Mouse (Mus musculus) limb, embryonic 10.5 days (tissue): ENCODE results near the gene St6galnac4. TPM values are rescaled to one million over a fixed set of nuclear protein-coding genes. Genes with fewer than 3 reads are reported as not detected.

Experiments
- DNase-seq: peaks from one replicate; pipeline ENCODE4 v3.0.0-alpha.2; 2017; ENCODE audit warnings: low spot score
- H3K27ac ChIP-seq: fragments of 300-500 bp; sonication (generic); 2 replicates; pipeline ENCODE4 v1.5.1; 2016; ENCODE audit warnings: mild to moderate bottlenecking
- H3K27me3 ChIP-seq: fragments of 300-500 bp; sonication (generic); 2 replicates; pipeline ENCODE4 v1.6.1; 2016; ENCODE audit warnings: low read depth, mild to moderate bottlenecking; ENCODE audit not compliant: poor library complexity, severe bottlenecking
- H3K36me3 ChIP-seq: fragments of 300-500 bp; sonication (generic); 2 replicates; pipeline ENCODE4 v1.6.1; 2016; ENCODE audit warnings: mild to moderate bottlenecking, moderate library complexity
- H3K4me1 ChIP-seq: fragments of 300-500 bp; sonication (generic); 2 replicates; pipeline ENCODE4 v1.6.1; 2016
- H3K4me3 ChIP-seq: fragments of 300-500 bp; sonication (generic); 2 replicates; pipeline ENCODE4 v1.5.1; 2016; ENCODE audit warnings: mild to moderate bottlenecking, moderate library complexity
- H3K9me3 ChIP-seq: fragments of 300-500 bp; sonication (generic); replicated peaks from 2 replicates; pipeline ENCODE4 v1.6.1; 2016; ENCODE audit warnings: mild to moderate bottlenecking
- WGBS: fragments of 180-500 bp; shearing (Covaris S2); methylation state at CpG from one replicate; pipeline ENCODE4 v1.1.7; 2016; 5-methylcytosine and 5-hydroxymethylcytosine counted together
- polyA plus RNA-seq: library from polyadenylated mRNA; unstranded; fragments of >200 nt; fragmentation: Nextera tagmentation; extraction: Ambion mirVana; gene quantifications from 2 replicates; pipeline ENCODE4 v1.2.1, GENCODE M21; 2016

The St6galnac4 gene
- polyA plus RNA-seq, result 26.0 and 26.1 TPM in 2 replicates

GRCm38 (mm10) chr2:32586871-32587351 is at the start of gene St6galnac4:
Gene St6galnac4, plus strand, starts transcription at chr2:32587095.
- under 1% methylated on average over 38 of the region's 38 CpGs for WGBS

GRCm38 (mm10) chr2:32537360-32537905 is 49.5 kb upstream of the St6galnac4 start:
- H3K27me3 ChIP-seq, result no peaks in the 10 kb centered on the region
- H3K36me3 ChIP-seq, result no peaks in the 10 kb centered on the region
- H3K4me3 ChIP-seq, result peak overlapping the region; percentile 92
- WGBS, result 9% methylated on average over 9 of the region's 9 CpGs
- H3K9me3 ChIP-seq, result no peaks in the 10 kb centered on the region
- peaks cover 69% of the 10 kb centered on the region for H3K4me1 ChIP-seq
- H3K27ac ChIP-seq, result peak overlapping the region; percentile 95
- no peak for DNase-seq

More at GRCm38 (mm10) chr2:32586871-32587351, at the start of gene St6galnac4:
- no peaks in the 10 kb centered on the region for H3K9me3 ChIP-seq
- peaks cover 15% of the 10 kb centered on the region for H3K36me3 ChIP-seq
- H3K27ac ChIP-seq, result peak within 1 kb of the TSS; percentile 89
- H3K4me3 ChIP-seq, result peak within 1 kb of the TSS; percentile 69
- DNase-seq, result peak; percentile 97
- H3K27me3 ChIP-seq, result peaks cover 13% of the 10 kb centered on the region; the same call in 1 of the 2 replicates
- H3K4me1 ChIP-seq, result peaks cover 30% of the 10 kb centered on the region

- Histone ChIP-seq H3K36me3 (peaks cover under 1% of the 10 kb centered on the region; the same call in 1 of the 2 replicates), H3K27me3 (no peaks in the 10 kb centered on the region), H3K27ac (peak overlapping the region; percentile 95; the same call in 1 of the 2 replicates), H3K4me3 (peak overlapping the region; percentile 92), H3K4me1 (peaks cover 68% of the 10 kb centered on the region), H3K9me3 (no peaks in the 10 kb centered on the region)
- 80% methylated on average over 5 of the region's 5 CpGs for WGBS
- no peak for DNase-seq
These were observed 49.0 kb upstream of the St6galnac4 start for GRCm38 (mm10) chr2:32537941-32538340.

GRCm38 (mm10) chr2:32538461-32538860 is 48.4 kb upstream of the St6galnac4 start:
- H3K27me3 ChIP-seq, result no peaks in the 10 kb centered on the region
- H3K4me1 ChIP-seq, result peaks cover 63% of the 10 kb centered on the region
- no peak overlapping the region; the same call in 1 of the 2 replicates for H3K4me3 ChIP-seq
- H3K36me3 ChIP-seq, result peaks cover 6% of the 10 kb centered on the region
- H3K27ac ChIP-seq, result no peak overlapping the region
- 82% methylated on average over 4 of the region's 4 CpGs for WGBS
- H3K9me3 ChIP-seq, result no peaks in the 10 kb centered on the region
- DNase-seq, result no peak

DNA sequence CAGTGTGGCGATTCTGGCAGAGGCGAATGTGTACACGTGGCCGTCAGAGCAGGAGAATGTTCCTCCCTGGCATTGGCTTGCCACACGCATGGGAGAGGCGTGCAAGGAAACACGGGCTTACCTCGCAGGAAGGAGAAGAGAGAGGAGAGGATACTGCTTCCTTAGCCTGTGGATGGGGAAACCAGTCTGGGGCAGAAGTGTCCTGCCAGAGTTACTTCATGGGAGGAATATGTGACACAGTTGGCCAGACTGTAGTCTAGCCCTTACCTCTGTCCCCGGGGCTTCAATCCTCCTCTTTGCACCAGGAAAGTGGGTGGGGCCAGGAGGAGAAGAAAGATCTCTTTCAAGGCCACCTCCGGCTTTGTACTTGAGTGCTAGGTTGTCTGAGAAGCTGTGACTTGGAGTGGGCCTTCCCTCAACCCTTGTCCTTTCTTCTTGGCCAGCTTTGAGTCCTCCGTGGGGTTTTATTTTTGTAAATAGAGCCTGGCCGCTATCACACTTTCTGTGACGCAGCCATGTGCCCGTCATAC is 47.4 kb upstream of the St6galnac4 start:
- H3K27ac ChIP-seq, result peak overlapping the region; percentile 30; the same call in 1 of the 2 replicates
- peaks cover 52% of the 10 kb centered on the region for H3K4me1 ChIP-seq
- H3K4me3 ChIP-seq, result no peak overlapping the region
- peaks cover 16% of the 10 kb centered on the region for H3K36me3 ChIP-seq
- H3K9me3 ChIP-seq, result no peaks in the 10 kb centered on the region
- no peak for DNase-seq
- H3K27me3 ChIP-seq, result no peaks in the 10 kb centered on the region
- 88% methylated on average over 14 of the region's 14 CpGs for WGBS

- Histone ChIP-seq H3K9me3 (no peaks in the 10 kb centered on the region), H3K36me3 (peaks cover 32% of the 10 kb centered on the region), H3K27me3 (no peaks in the 10 kb centered on the region), H3K4me3 (no peak overlapping the region), H3K27ac (no peak overlapping the region), H3K4me1 (peaks cover 42% of the 10 kb centered on the region)
- 94% methylated on average over 2 of the region's 2 CpGs for WGBS
- DNase-seq, result no peak
These were observed 45.5 kb upstream of the St6galnac4 start for GRCm38 (mm10) chr2:32541333-32541908.

DNA sequence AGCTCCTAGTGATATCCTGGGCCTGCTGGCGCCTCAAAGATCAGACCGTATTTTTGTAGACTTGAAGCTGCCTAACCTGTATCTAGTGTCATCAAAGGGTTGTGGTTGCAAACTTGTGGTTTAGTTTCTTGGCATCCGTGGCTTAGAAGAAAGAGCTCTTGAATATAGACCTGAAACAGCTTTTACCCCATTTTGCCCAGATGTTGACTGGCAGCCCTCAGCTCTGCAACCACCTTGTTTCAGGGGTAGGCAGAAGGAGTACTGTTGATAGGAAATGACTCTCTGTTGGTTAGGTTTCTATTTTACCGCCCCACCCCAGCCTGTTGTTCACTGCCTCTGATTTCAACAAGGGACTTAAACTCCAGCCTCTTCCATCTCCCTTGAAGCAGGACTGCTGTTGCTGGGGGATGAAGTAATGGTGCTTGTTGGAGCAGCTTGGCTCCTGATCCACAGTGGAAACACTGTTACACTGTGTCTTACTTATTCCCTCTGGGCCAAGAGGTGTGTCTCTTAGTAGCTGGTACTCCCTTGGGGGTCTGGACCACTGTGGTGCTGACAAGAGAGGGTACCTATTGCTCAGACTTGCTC is 44.8 kb upstream of the St6galnac4 start:
- 93% methylated on average over 4 of the region's 4 CpGs for WGBS
- H3K27me3 ChIP-seq, result no peaks in the 10 kb centered on the region
- no peak overlapping the region for H3K4me3 ChIP-seq
- H3K36me3 ChIP-seq, result peaks cover 39% of the 10 kb centered on the region
- peaks cover 37% of the 10 kb centered on the region for H3K4me1 ChIP-seq
- DNase-seq, result no peak
- peak overlapping the region; percentile 50; the same call in 1 of the 2 replicates for H3K27ac ChIP-seq
- no peaks in the 10 kb centered on the region for H3K9me3 ChIP-seq

DNA sequence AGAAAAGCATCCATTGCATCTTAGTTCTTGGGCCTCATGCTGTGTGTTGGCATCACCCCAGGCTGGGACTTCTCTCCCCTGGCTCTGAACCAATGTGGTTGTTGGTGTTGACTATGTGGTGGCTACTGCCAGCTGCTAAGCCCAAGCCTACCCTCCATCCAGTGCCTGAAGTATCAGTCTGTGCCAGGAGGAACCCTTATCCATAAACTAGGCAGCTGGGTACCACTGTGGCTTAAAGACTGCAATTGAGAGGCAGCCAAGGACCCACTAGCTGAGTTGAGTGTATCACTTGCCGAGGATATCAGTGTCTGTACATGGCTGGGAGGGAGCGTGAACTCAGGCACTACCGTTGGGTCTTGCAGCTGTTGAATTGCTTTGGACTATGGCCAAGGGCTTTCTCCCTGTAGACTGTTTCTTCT is 43.9 kb upstream of the St6galnac4 start:
- WGBS, result 95% methylated on average over 3 of the region's 3 CpGs
- H3K4me1 ChIP-seq, result peaks cover 30% of the 10 kb centered on the region
- no peak overlapping the region for H3K4me3 ChIP-seq
- peaks cover 47% of the 10 kb centered on the region for H3K36me3 ChIP-seq
- no peak overlapping the region for H3K27ac ChIP-seq
- H3K27me3 ChIP-seq, result no peaks in the 10 kb centered on the region
- no peaks in the 10 kb centered on the region for H3K9me3 ChIP-seq
- DNase-seq, result no peak

GRCm38 (mm10) chr2:32546951-32547350 is 39.9 kb upstream of the St6galnac4 start:
- H3K4me1 ChIP-seq, result peaks cover 19% of the 10 kb centered on the region

GRCm38 (mm10) chr2:32547380-32547779 is 39.5 kb upstream of the St6galnac4 start:
- Histone ChIP-seq H3K27me3 (no peaks in the 10 kb centered on the region), H3K4me1 (peaks cover 19% of the 10 kb centered on the region), H3K9me3 (no peaks in the 10 kb centered on the region), H3K4me3 (no peak overlapping the region), H3K27ac (no peak overlapping the region), H3K36me3 (peaks cover 67% of the 10 kb centered on the region)
- 83% methylated on average over 5 of the region's 5 CpGs for WGBS
- no peak for DNase-seq

More at GRCm38 (mm10) chr2:32546951-32547350, 39.9 kb upstream of the St6galnac4 start:
- H3K36me3 ChIP-seq, result peaks cover 67% of the 10 kb centered on the region
- 90% methylated on average over 1 of the region's 1 CpGs for WGBS
- no peak overlapping the region for H3K4me3 ChIP-seq
- no peaks in the 10 kb centered on the region for H3K9me3 ChIP-seq
- no peak overlapping the region for H3K27ac ChIP-seq
- no peak for DNase-seq
- H3K27me3 ChIP-seq, result no peaks in the 10 kb centered on the region

DNA sequence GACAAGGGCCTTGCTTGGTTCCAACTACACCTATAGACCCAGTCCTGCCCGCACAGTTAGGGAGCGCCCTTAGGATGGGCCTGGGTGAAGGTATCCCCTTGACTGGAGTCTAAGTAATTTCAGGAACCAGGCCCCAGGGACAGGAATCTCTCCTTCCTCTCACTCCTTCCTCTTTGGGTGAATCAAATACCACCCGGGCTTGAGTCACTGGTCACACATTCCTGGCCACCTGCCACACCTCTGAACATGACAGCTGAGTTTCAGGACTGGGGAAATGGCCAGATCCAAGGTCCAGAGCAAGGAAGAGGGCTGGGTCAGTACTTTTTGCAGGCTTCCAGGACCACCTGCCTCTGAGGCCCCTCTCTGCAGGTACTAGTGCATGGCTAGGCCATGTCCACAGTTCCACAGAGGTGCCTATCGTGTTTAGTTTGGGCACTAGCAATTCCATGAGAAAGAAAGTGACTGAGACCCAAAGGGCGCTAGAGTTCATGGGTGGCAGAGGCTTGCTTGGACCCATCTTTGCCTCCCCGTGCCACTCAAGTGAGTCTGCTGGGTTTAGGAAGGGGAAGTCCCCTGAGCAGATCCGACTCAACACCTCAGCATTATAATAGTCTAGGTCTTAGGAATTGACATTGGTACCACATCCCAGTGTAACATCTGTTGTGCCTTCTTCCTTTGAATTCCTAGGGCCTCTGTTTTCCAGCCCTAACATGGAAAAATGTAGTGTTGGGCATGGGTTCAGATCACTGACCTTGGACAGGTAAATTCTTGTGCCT is 38.7 kb upstream of the St6galnac4 start:
- peaks cover 19% of the 10 kb centered on the region for H3K4me1 ChIP-seq
- 89% methylated on average over 7 of the region's 7 CpGs for WGBS
- H3K4me3 ChIP-seq, result no peak overlapping the region
- H3K27me3 ChIP-seq, result no peaks in the 10 kb centered on the region
- no peaks in the 10 kb centered on the region for H3K9me3 ChIP-seq
- no peak overlapping the region for H3K27ac ChIP-seq
- H3K36me3 ChIP-seq, result peaks cover 68% of the 10 kb centered on the region
- DNase-seq, result no peak

DNA sequence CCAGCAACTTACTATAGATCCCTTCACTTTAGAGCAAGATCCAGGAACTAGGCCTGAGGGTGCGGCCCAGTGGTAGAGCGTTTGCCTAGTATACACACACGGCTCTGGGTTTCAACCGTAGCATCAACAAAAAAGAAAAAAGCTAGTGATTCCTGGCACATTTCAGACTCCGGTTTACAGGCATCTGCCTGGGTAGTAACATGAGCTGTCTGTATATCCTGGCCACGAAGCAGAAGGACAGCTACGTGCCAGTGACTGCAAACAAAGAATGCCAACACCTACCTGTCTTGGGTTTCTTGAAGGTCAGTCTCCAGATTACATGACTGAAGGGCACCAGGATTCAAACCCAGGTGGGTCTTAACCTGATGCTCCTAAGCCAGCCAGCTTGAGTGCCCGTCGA is 37.7 kb upstream of the St6galnac4 start:
- Histone ChIP-seq H3K27me3 (no peaks in the 10 kb centered on the region), H3K9me3 (no peaks in the 10 kb centered on the region), H3K27ac (peak overlapping the region; percentile 17; the same call in 1 of the 2 replicates), H3K4me1 (peaks cover 19% of the 10 kb centered on the region), H3K36me3 (peaks cover 60% of the 10 kb centered on the region), H3K4me3 (no peak overlapping the region)
- DNase-seq, result no peak
- WGBS, result 87% methylated on average over 9 of the region's 9 CpGs
